Mouse (Mus musculus): Measurements from ENCODE around the gene Cntn3.

- TF ChIP-seq CTCF (IDR thresholded peaks at IDR 0.05; ENCODE audit: insufficient read depth, low read length) (no peak), POLR2A (IDR thresholded peaks at IDR 0.05; ENCODE audit: borderline replicate concordance, extremely low read depth, low read depth, low read length) (no peak)
Measured at GRCm38 (mm10) chr6:102583578-102583977, 10.7 kb upstream of the Cntn3 start.

Data from lung, adult 2 months (tissue).